Comparison of ENCODE assay signal across 9 mouse cellular contexts in genomic region chr3:38283687-38284124, GRCm38 (mm10).
DNase-seq lines count a peak whose midpoint lies in the region; ATAC-seq and TF ChIP-seq lines count a peak whose summit lies in the region.
"Had no signal": no experiment of that assay in that cellular context is flagged by ENCODE, and none has a peak within 500 bp of the region (broad histone marks: within the 10 kb centered on the region; RNA-seq: fewer than 3 reads in every experiment).

No protein-coding gene starts in this region.

- intact Hi-C loops in gastrocnemius, adult 2 months (cut with DNase I), result no loop called here

- 6% methylated on average over 11 of the region's 11 CpGs for WGBS in kidney, embryonic 14.5 days

- H3K27ac ChIP-seq in gastrocnemius, adult 2 months, result peak overlapping the region; percentile 64
- peak overlapping the region; percentile 12; the same call in 1 of the 2 replicates for H3K27ac ChIP-seq in kidney, embryonic 14.5 days (ENCODE audit: low read depth, low read length)
- H3K27ac ChIP-seq: macrophage had no signal

- no peak overlapping the region; the same call in 1 of the 2 replicates for H3K4me2 ChIP-seq in kidney, embryonic 14.5 days (replicated peaks; ENCODE audit: low read depth, low read length)

- ATAC-seq in granulocyte monocyte progenitor cell, adult 5-6 weeks (replicated peaks; ENCODE audit: poor library complexity, severe bottlenecking), result peak; percentile 55
- peak; percentile 84 for ATAC-seq in kidney, embryonic 14.5 days (ENCODE audit: low FRiP score, low TSS enrichment)

- H3K27me3 ChIP-seq in kidney, embryonic 14.5 days (ENCODE audit: control insufficient read depth, insufficient read depth, low read length), result no peaks in the 10 kb centered on the region

- TF ChIP-seq CTCF in gastrocnemius, adult 2 months (IDR thresholded peaks at IDR 0.05), result no peak

- peaks cover 9% of the 10 kb centered on the region for H3K4me1 ChIP-seq in kidney, embryonic 14.5 days (ENCODE audit: control insufficient read depth, insufficient read depth, low read length)

- peak overlapping the region; percentile 26 for H3K4me3 ChIP-seq in gastrocnemius, adult 2 months
- H3K4me3 ChIP-seq in kidney, embryonic 14.5 days (ENCODE audit: low read length), result no peak overlapping the region

- H3K9ac ChIP-seq in kidney, embryonic 14.5 days (ENCODE audit: low read depth, low read length), result no peak overlapping the region

- H3K9me3 ChIP-seq in kidney, embryonic 14.5 days (ENCODE audit: control insufficient read depth, low read length), result peaks cover 4% of the 10 kb centered on the region; the same call in 1 of the 2 replicates

- DNase-seq in gastrocnemius, adult 2 months, result no peak
- DNase-seq in gastrocnemius, adult 8-10 months (ENCODE audit: low spot score in 2 of 2), result no peak
- DNase-seq in lung, postnatal 14 days, result peak; percentile 40
- DNase-seq in c-Kit-positive CD71-positive TER-119-positive erythroid progenitor cells, embryonic 14.5 days (ENCODE audit: low spot score), result no peak
- DNase-seq in cerebellum, postnatal 14 days, result no peak
- DNase-seq in spleen, postnatal 10 days (ENCODE audit: low spot score in 2 of 2), result no peak

- no peaks in the 10 kb centered on the region for H3K36me3 ChIP-seq in kidney, embryonic 14.5 days (ENCODE audit: control insufficient read depth, insufficient read depth, low read length)
